Mouse (Mus musculus): ENCODE data around the gene Cdh19.

The Cdh19 gene

DNA sequence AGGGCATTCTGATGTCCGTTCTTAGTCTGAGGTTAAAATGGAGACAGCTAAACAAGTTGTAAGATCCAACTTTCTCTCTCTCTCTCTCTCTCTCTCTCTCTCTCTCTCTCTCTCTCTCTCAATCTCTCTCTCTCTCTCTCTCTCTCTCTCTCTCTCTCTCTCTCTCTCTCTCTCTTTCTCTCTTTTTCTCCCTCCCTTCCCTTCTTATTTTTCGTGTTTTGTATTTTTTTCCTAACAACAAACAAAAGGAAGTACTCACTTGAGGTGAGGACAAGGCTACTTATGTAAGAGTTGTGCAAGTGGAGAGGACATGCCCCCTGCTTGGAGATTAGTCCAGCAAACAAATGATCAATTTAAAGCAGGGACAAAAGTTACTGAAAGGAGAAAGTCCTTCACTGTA is at the start of gene Cdh19:
Gene Cdh19 (minus strand): TSS at position 101 of the 400 bp plus-strand sequence.
- WGBS = 20% methylated on average over 2 of the region's 2 CpGs

DNA sequence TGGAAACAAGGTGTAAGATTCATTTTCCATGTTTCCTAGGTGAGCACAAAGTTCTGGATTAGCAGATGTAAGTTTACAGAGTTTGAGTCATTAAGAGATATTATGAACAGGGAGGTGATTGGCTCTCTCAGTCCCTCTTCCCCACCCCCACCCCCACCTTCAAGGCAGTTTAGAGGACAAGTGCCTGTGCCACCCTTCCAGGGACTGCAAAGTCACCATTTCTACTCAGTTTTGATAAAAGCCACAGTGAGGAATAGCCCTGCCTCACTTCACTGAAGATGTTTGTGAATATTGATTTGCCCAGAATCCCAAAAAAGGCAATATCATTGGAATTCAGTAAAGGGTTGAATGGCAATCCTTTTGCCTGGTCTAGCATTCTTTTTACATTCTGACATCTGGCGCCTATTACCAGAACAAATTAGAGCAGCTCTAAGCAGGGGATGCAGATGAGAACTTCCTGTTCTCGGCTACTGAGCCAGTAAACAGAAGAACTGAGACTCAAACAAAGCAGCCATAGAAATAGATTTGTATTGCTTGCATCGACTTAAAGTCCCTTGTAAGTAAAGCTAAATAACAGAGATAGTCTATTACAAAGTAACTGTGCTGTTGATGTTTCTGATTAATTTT is 43.2 kb upstream of the Cdh19 start:
- WGBS = 43% methylated on average over 3 of the region's 3 CpGs

DNA sequence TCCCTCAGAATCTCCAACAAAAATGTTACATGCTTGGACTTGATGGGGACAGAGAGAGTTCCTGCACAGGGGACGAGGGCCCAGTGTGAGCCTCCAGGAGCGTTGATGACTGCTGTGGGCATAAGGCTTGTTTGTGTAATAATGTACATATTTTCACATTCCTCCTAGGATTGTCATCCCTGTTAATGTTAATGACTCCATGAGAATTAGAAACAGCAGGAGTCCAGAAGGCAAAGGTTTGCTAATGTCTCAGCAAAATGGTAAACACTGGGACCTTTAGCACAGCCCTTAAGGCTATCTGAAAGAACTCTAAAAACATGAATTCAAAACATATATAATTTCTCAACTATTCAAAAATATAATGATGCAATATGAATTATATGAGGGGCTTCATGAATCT is 8.2 kb downstream of the Cdh19 start:
- 89% methylated on average over 2 of the region's 2 CpGs for WGBS

DNA sequence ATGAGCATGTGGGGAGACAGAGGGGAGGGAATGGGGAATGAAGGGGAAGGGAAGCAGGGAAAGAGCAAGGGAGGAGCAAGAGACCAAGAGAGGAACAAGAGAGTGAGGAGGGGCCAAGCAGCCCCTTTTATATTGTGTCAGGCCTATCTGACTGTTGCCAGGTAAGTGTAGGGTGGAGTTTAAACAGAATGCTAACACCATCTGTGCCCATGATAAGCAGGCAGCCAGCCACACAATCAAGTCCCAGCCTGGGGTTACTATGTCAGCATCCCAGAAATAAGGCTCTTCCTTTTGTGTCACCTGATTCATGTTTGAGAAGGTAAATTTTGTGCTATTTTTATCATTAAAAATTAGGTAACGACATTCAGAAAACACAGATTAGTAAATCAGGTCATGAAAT is 67.6 kb downstream of the Cdh19 start:
- WGBS = 95% methylated on average over 1 of the region's 1 CpGs

DNA sequence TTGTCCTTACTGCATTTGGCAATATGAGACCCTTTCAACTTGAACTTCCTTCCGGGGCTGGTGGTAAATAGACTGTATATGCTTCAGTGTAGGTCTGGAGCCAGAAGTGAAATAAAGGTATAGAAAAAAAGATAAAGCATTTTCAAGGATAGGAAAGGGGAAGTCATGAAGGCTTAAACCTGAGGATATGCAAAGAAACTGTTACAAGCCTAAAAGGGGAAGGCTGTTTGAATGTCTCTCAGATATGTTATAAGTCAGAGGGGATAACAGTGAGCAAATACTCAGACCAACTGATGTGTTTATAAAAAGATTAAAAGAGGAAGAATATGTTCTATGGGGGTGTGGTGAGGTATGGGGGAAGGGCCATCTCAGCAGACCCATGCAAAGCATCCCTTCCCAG is 68.2 kb downstream of the Cdh19 start:
- WGBS = 81% methylated on average over 1 of the region's 1 CpGs

DNA sequence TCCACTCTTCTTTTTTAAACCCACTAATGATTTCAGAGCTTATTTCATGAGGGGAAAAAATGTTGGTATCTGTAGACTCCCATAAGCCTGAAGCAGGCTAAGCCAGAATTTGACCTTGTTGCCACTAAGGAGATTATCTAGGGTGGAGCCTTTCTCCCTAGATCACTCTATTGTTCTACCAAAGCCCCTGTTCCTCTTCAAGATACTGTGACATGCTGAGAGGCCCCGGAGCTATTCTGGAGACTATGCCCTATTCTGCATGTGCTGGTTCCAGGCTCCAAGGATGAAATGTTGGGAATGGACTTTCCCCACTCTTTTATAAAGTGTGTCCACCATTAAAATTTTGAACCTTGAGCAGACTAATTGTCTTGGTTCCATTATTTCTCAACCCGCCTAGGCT is 73.1 kb downstream of the Cdh19 start:
- WGBS = 71% methylated on average over 2 of the region's 2 CpGs
